Mouse (Mus musculus): ENCODE measurements around the gene Fcho1. TPM values are rescaled to one million over a fixed set of nuclear protein-coding genes. Genes with fewer than 3 reads are reported as not detected.
"Not testable (repeated sequence)": the region's sequence is repeated elsewhere in the genome, so short reads cannot be mapped to it uniquely, and the experiment has no call there.

Gene Fcho1
- polyA plus RNA-seq, 1 experiment from 2014 or later = 1.4 TPM

DNA sequence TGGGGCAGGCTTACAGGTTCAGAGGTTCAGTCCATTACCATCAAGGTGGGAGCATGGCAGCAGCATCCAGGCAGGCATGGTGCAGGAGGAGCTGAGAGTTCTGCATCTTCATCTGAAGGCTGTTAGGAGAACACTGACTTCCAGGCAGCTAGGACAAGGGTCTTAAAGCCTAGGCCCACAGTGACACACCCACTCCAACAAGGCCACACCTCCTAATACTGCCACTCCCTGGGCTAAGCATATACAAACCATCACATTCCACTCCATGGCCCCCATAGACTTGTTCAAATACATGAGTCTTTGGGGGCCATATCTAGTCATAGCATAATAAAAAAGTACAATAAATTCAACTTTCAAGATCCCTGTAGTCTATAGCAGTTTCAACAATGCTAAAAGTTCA, 22.1 kb downstream of the Fcho1 start:
- H3K9me3 ChIP-seq (ENCODE audit: control insufficient read depth, low read length); H3K36me3 ChIP-seq (ENCODE audit: control insufficient read depth, insufficient read depth, low read length); H3K9ac ChIP-seq (ENCODE audit: low read length); H3K4me3 ChIP-seq (ENCODE audit: control insufficient read depth in 1 of 2, insufficient read depth in 1 of 2, low read depth in 1 of 2, low read length in 2 of 2); H3K4me2 ChIP-seq (ENCODE audit: low read length); ATAC-seq (ENCODE audit: insufficient number of reproducible peaks, insufficient read depth, low FRiP score, low read depth); H3K27ac ChIP-seq (replicated peaks in 1 of 2; ENCODE audit: control insufficient read depth in 1 of 2, insufficient read depth in 1 of 2, low read depth in 2 of 2, low read length in 2 of 2): not testable (repeated sequence)
- Histone ChIP-seq H3K4me1 (ENCODE audit: control insufficient read depth in 2 of 2, insufficient read depth in 2 of 2, low read length in 2 of 2) (peaks cover 4 to 10% of the 10 kb centered on the region in 2 experiments; a peak in 3 of 4 replicates), H3K27me3 (ENCODE audit: control insufficient read depth, insufficient read depth, low read length) (peaks cover 62% of the 10 kb centered on the region)

DNA sequence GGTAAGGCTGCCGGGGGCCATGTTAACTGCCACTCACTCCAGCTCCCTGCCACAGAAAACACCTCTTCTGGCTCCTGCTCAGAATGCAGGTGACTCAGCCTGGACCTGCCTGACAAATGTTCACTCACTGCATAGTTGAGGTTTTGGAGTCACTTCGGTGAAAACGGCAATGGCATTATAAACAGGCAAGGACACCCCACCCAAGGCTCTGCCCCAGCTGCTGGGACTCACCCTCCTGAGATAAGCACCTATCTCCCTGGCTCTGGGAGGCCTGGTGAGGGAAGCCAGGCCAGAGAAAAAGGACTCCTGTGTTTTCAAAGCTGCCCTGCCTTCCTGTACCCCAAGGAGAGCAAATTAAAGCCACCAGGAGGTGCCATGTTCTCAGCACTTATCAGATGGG, 22.6 kb downstream of the Fcho1 start:
- ATAC-seq (ENCODE audit: insufficient number of reproducible peaks, insufficient read depth, low FRiP score, low read depth) = no peak
- WGBS = 65% methylated on average over 3 of the region's 3 CpGs
- H3K27me3 ChIP-seq (ENCODE audit: control insufficient read depth, insufficient read depth, low read length) = peaks cover 59% of the 10 kb centered on the region

DNA sequence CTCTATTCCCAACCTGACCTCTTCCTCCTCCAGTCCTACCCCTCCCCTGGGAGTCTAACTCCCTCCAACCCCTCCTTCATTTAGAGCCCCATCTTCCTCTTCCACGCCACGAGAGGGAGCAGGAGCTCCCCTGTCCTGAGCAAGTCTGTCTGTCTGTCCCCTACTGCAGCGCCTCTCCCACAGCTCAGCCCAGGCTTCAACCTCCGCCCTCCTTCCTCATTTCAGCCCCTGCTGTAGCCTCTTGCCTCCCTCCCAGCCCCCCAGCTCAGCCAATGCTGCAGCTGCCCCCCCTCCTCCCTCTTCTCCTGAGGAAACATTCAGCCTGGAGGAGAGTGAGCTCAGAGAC, 23.5 kb downstream of the Fcho1 start:
- 34% methylated on average over 4 of the region's 4 CpGs for WGBS
- ATAC-seq (ENCODE audit: insufficient number of reproducible peaks, insufficient read depth, low FRiP score, low read depth) = no peak

More for the DNA sequence above, 22.6 kb downstream of the Fcho1 start:
- Histone ChIP-seq H3K27ac (replicated peaks in 1 of 2; ENCODE audit: control insufficient read depth in 1 of 2, insufficient read depth in 1 of 2, low read depth in 2 of 2, low read length in 2 of 2) (no peak overlapping the region), H3K4me3 (ENCODE audit: control insufficient read depth in 1 of 2, insufficient read depth in 1 of 2, low read depth in 1 of 2, low read length in 2 of 2) (no peak overlapping the region), H3K4me2 (ENCODE audit: low read length) (no peak overlapping the region), H3K36me3 (ENCODE audit: control insufficient read depth, insufficient read depth, low read length) (no peaks in the 10 kb centered on the region), H3K9me3 (ENCODE audit: control insufficient read depth, low read length) (0 out of 2 replicates have a peak, but pooled peaks cover 1% of the 10 kb centered on the region), H3K9ac (ENCODE audit: low read length) (no peak overlapping the region), H3K4me1 (ENCODE audit: control insufficient read depth in 2 of 2, insufficient read depth in 2 of 2, low read length in 2 of 2) (peaks cover 4 to 10% of the 10 kb centered on the region in 2 experiments; a peak in 3 of 4 replicates)

DNA sequence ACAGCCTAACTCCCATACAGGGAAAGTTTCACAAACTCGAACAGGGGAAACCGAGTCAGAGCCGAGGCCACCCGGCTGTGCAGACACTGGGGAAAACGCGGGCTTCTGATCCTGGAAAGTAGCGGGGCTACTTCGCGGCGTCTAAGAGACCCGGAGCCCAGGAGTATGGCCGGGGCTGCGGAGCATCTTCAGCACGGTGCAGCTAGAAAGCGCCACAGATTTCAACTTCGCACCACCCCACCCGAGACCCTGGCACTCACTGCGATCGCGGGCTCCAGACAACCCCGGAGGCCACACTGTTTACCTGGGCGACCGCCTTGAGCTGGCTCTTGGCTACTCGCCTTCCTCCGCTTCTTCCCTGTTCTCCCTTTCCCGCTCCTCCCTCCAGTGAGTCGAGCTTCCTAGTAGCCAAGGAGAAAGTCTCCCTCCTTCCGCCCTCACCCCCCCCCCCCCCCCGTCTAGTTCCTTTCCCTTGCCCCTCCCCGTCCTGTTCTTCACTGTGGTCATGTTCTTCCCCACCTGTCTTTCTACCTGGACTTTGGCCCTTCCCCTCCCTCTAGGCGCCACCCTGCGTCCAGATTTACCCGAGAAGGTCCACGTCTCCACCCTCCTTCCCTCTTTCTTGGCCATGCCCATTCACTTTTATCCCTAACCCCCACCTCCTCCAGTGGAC, 24.0 kb downstream of the Fcho1 start, which contains the start of gene B3gnt3:
Gene B3gnt3, minus strand, starts transcription at position 376 of the 673 bp plus-strand sequence.
- Histone ChIP-seq H3K27ac (replicated peaks in 1 of 2; ENCODE audit: control insufficient read depth in 1 of 2, insufficient read depth in 1 of 2, low read depth in 2 of 2, low read length in 2 of 2) (no peak within 1 kb of the TSS), H3K36me3 (ENCODE audit: control insufficient read depth, insufficient read depth, low read length) (no peaks in the 10 kb centered on the region), H3K27me3 (ENCODE audit: control insufficient read depth, insufficient read depth, low read length) (peaks cover 50% of the 10 kb centered on the region), H3K9me3 (ENCODE audit: control insufficient read depth, low read length) (no peaks in the 10 kb centered on the region), H3K4me3 (ENCODE audit: control insufficient read depth in 1 of 2, insufficient read depth in 1 of 2, low read depth in 1 of 2, low read length in 2 of 2) (peak within 1 kb of the TSS; percentile 33 to 38), H3K4me2 (ENCODE audit: low read length) (peak within 1 kb of the TSS; percentile 64), H3K4me1 (ENCODE audit: control insufficient read depth in 2 of 2, insufficient read depth in 2 of 2, low read length in 2 of 2) (peaks cover 4 to 10% of the 10 kb centered on the region in 2 experiments; a peak in 3 of 4 replicates), H3K9ac (ENCODE audit: low read length) (peak within 1 kb of the TSS; percentile 50)
- WGBS = 15% methylated on average over 30 of the region's 34 CpGs
- no peak for ATAC-seq (ENCODE audit: insufficient number of reproducible peaks, insufficient read depth, low FRiP score, low read depth)

More for the DNA sequence above, 23.5 kb downstream of the Fcho1 start:
- Histone ChIP-seq H3K4me2 (ENCODE audit: low read length) (no peak overlapping the region), H3K4me1 (ENCODE audit: control insufficient read depth in 2 of 2, insufficient read depth in 2 of 2, low read length in 2 of 2) (peaks cover 4 to 10% of the 10 kb centered on the region in 2 experiments; a peak in 3 of 4 replicates), H3K27ac (replicated peaks in 1 of 2; ENCODE audit: control insufficient read depth in 1 of 2, insufficient read depth in 1 of 2, low read depth in 2 of 2, low read length in 2 of 2) (no peak overlapping the region), H3K9ac (ENCODE audit: low read length) (no peak overlapping the region), H3K27me3 (ENCODE audit: control insufficient read depth, insufficient read depth, low read length) (peaks cover 51% of the 10 kb centered on the region), H3K4me3 (ENCODE audit: control insufficient read depth in 1 of 2, insufficient read depth in 1 of 2, low read depth in 1 of 2, low read length in 2 of 2) (no peak overlapping the region), H3K36me3 (ENCODE audit: control insufficient read depth, insufficient read depth, low read length) (no peaks in the 10 kb centered on the region), H3K9me3 (ENCODE audit: control insufficient read depth, low read length) (no peaks in the 10 kb centered on the region)

DNA sequence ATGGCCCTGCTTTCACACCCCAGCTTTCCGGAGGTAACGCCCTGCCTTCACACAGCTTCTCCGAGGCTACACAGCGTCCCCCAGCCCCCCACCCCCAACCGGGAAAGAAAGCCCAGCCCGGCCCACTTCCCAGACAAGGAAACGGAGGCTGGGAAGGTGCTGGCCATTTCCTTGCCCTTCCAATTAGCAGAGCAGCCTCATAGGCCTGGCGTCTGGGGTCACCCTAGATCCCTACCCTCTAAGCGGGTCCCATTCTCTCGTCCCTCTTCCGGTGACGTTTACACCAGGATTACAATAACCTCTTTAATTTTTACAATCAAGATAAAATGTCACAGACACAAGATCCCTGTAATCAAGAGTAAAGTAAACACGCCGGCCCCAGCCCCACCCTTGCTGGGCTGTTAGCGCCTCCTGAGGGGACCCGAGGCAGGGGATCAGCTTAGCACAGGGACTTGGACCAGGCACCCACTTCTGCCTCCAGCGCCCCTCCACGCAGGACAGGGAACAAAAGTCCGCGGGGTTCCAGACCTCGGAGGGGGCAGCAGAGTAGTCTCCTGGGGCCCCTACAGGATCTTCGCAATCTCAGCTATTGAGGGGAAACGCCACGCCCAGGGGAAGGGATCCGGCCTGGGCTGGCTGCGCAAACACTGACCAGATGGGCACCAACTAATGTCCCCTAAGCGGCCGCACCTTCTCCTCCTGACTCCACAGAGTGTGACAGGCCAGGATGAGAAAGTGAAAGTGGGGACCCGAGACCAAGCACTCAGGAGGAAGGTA, 24.8 kb downstream of the Fcho1 start:
- WGBS = 6% methylated on average over 29 of the region's 29 CpGs
- Histone ChIP-seq H3K9me3 (ENCODE audit: control insufficient read depth, low read length) (no peaks in the 10 kb centered on the region), H3K4me1 (ENCODE audit: control insufficient read depth in 2 of 2, insufficient read depth in 2 of 2, low read length in 2 of 2) (peaks cover 4 to 10% of the 10 kb centered on the region in 2 experiments; a peak in 3 of 4 replicates), H3K4me2 (ENCODE audit: low read length) (peak overlapping the region; percentile 64), H3K9ac (ENCODE audit: low read length) (peak overlapping the region; percentile 50), H3K27ac (replicated peaks in 1 of 2; ENCODE audit: control insufficient read depth in 1 of 2, insufficient read depth in 1 of 2, low read depth in 2 of 2, low read length in 2 of 2) (no peak overlapping the region), H3K27me3 (ENCODE audit: control insufficient read depth, insufficient read depth, low read length) (peaks cover 50% of the 10 kb centered on the region), H3K36me3 (ENCODE audit: control insufficient read depth, insufficient read depth, low read length) (no peaks in the 10 kb centered on the region), H3K4me3 (ENCODE audit: control insufficient read depth in 1 of 2, insufficient read depth in 1 of 2, low read depth in 1 of 2, low read length in 2 of 2) (peak overlapping the region; percentile 33 to 38)
- ATAC-seq (ENCODE audit: insufficient number of reproducible peaks, insufficient read depth, low FRiP score, low read depth) = peak; percentile 27; the same call in 1 of the 2 replicates

DNA sequence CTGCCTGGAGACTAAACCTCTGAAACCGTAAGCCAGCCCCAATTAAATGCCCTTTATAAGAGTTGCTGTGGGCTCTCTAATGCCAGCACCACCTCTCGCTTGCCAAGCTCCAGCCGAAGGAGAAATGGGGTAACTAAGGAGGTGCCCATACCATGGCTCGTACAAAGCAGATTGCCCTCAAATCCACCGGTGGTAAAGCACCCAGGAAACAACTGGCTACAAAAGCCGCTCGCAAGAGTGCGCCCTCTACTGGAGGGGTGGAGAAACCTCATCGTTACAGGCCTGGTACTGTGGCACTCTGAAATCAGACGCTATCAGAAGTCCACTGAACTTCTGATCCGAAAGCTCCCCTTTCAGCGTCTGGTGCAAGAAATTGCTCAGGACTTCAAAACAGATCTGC, 30.1 kb downstream of the Fcho1 start:
- WGBS = 61% methylated on average over 12 of the region's 12 CpGs
- H3K27ac ChIP-seq (replicated peaks in 1 of 2; ENCODE audit: control insufficient read depth in 1 of 2, insufficient read depth in 1 of 2, low read depth in 2 of 2, low read length in 2 of 2); H3K4me3 ChIP-seq (ENCODE audit: control insufficient read depth in 1 of 2, insufficient read depth in 1 of 2, low read depth in 1 of 2, low read length in 2 of 2); H3K4me1 ChIP-seq (ENCODE audit: control insufficient read depth in 2 of 2, insufficient read depth in 2 of 2, low read length in 2 of 2); H3K9ac ChIP-seq (ENCODE audit: low read length); H3K9me3 ChIP-seq (ENCODE audit: control insufficient read depth, low read length); H3K36me3 ChIP-seq (ENCODE audit: control insufficient read depth, insufficient read depth, low read length); ATAC-seq (ENCODE audit: insufficient number of reproducible peaks, insufficient read depth, low FRiP score, low read depth); H3K4me2 ChIP-seq (ENCODE audit: low read length): not testable (repeated sequence)
- H3K27me3 ChIP-seq (ENCODE audit: control insufficient read depth, insufficient read depth, low read length) = peaks cover 71% of the 10 kb centered on the region

DNA sequence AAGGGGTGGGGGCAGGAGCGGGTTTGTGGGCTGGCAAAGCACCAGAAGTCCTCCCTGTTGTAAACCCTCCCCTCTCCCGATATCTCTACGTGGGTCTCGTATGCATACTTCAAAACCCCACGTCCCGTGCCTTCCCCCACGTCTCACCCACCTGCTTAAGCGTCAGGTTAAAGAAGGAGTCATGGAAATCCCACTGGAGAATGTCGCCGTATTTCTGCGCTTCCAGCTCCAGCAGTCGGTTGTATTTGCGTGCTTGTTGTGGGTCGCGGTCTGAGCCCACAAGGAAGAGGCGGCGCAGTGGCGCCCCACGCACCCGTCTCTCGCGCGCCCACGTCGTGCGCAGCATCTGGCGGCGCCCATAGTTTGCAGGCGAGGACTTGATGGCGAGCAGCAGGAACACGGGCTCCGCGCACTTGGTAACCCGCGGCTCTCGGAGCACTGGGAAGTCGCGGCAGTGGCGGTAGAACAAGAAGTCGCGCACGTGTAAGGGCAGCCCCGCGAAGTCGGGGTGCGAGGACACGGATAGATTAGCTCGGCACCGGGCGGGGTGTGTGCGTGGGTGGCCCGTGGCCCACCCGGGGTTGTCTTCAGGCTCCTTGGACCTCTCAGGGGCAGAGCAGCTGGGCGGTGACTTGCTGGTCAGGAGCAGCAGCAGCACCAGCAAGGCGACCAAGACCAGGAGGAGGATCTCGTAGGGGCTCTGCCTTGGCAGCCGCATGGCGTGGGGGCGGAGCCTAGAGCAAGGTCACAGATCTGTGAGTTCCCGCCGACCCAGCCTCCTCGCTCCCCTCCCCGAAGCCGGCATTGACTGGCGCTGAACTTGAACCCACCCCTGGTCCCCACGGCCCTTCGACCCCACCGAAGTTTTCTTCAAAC, 32.1 kb downstream of the Fcho1 start:
- WGBS = 14% methylated on average over 68 of the region's 68 CpGs
- no peak for ATAC-seq (ENCODE audit: insufficient number of reproducible peaks, insufficient read depth, low FRiP score, low read depth)

More for the DNA sequence above, 32.1 kb downstream of the Fcho1 start:
- Histone ChIP-seq H3K27me3 (ENCODE audit: control insufficient read depth, insufficient read depth, low read length) (peaks cover 74% of the 10 kb centered on the region), H3K4me3 (ENCODE audit: control insufficient read depth in 1 of 2, insufficient read depth in 1 of 2, low read depth in 1 of 2, low read length in 2 of 2) (peak overlapping the region in 1 of 2 experiments; percentile 7; a peak in 1 of 4 replicates), H3K27ac (replicated peaks in 1 of 2; ENCODE audit: control insufficient read depth in 1 of 2, insufficient read depth in 1 of 2, low read depth in 2 of 2, low read length in 2 of 2) (no peak overlapping the region), H3K4me2 (ENCODE audit: low read length) (peak overlapping the region; percentile 35), H3K9me3 (ENCODE audit: control insufficient read depth, low read length) (no peaks in the 10 kb centered on the region), H3K9ac (ENCODE audit: low read length) (no peak overlapping the region), H3K4me1 (ENCODE audit: control insufficient read depth in 2 of 2, insufficient read depth in 2 of 2, low read length in 2 of 2) (peaks cover 0 to 5% of the 10 kb centered on the region in 2 experiments; a peak in 2 of 4 replicates), H3K36me3 (ENCODE audit: control insufficient read depth, insufficient read depth, low read length) (no peaks in the 10 kb centered on the region)
